Mouse (Mus musculus) liver, embryonic 11.5 days (tissue): ENCODE data around the gene Gm7694. TPM values are rescaled to one million over a fixed set of nuclear protein-coding genes. Genes with fewer than 3 reads are reported as not detected.

ENCODE experiments used
- ATAC-seq: fragments of 200-750 bp; cut with Nextera tagmentation; replicated peaks from 2 replicates; pipeline ENCODE4 v1.8.0; 2017; ENCODE audit warnings: moderate number of reproducible peaks, mild to moderate bottlenecking, moderate TSS enrichment, moderate library complexity; ENCODE audit not compliant: low FRiP score
- DNase-seq: peaks from one replicate; pipeline ENCODE4 v3.0.0-alpha.2; 2017; ENCODE audit warnings: low spot score
- H3K27ac ChIP-seq: fragments of 300-500 bp; sonication (generic); 2 replicates; pipeline ENCODE4 v1.5.1; 2014; ENCODE audit warnings: mild to moderate bottlenecking, low read depth, low read length, control low read depth
- H3K27me3 ChIP-seq: fragments of 300-500 bp; sonication (generic); replicated peaks from 2 replicates; pipeline ENCODE4 v1.6.1; 2014; ENCODE audit warnings: low read length, mixed read lengths; ENCODE audit not compliant: control insufficient read depth, insufficient read depth
- H3K36me3 ChIP-seq: fragments of 300-500 bp; sonication (generic); 2 replicates; pipeline ENCODE4 v1.6.1; 2014; ENCODE audit warnings: mild to moderate bottlenecking, low read length, moderate library complexity, mixed read lengths; ENCODE audit not compliant: control insufficient read depth, insufficient read depth
- H3K4me1 ChIP-seq: fragments of 300-500 bp; sonication (generic); replicated peaks from 2 replicates; pipeline ENCODE4 v1.6.1; 2014; ENCODE audit warnings: low read length, mixed read lengths; ENCODE audit not compliant: control insufficient read depth, insufficient read depth
- H3K4me2 ChIP-seq: fragments of 300-500 bp; sonication (generic); 2 replicates; pipeline ENCODE4 v1.6.1; 2014; ENCODE audit warnings: mild to moderate bottlenecking, control low read depth, moderate library complexity
- H3K4me3 ChIP-seq: fragments of 300-500 bp; sonication (generic); 2 replicates; pipeline ENCODE4 v1.5.1; 2014; ENCODE audit warnings: low read depth, low read length, control low read depth
- H3K9ac ChIP-seq: fragments of 300-500 bp; sonication (generic); 2 replicates; pipeline ENCODE4 v1.6.1; 2014; ENCODE audit warnings: low read depth, low read length, control low read depth
- H3K9me3 ChIP-seq: fragments of 300-500 bp; sonication (generic); 2 replicates; pipeline ENCODE4 v1.6.1; 2016; ENCODE audit warnings: low read length, inconsistent platforms, mixed read lengths; ENCODE audit not compliant: control insufficient read depth
- WGBS: fragments of 180-500 bp; shearing (Covaris S2); extraction: QIAGEN DNeasy Blood & Tissue Kit; methylation state at CpG from one replicate; pipeline ENCODE4 v1.1.7; 2014; 5-methylcytosine and 5-hydroxymethylcytosine counted together
- polyA plus RNA-seq: library from polyadenylated mRNA; unstranded; fragments of >200 nt; fragmentation: Nextera tagmentation; extraction: Ambion mirVana; gene quantifications from 2 replicates; pipeline ENCODE4 v1.2.1, GENCODE M21; 2014

The Gm7694 gene
- polyA plus RNA-seq, 1 experiment from 2014 or later: 2.7 TPM

- ATAC-seq: no peak
- Histone ChIP-seq H3K4me2 (no peak overlapping the region), H3K4me1 (no peaks in the 10 kb centered on the region), H3K27me3 (no peaks in the 10 kb centered on the region), H3K4me3 (no peak overlapping the region), H3K9ac (no peak overlapping the region), H3K9me3 (no peaks in the 10 kb centered on the region), H3K27ac (no peak overlapping the region), H3K36me3 (no peaks in the 10 kb centered on the region)
- no peak for DNase-seq
- WGBS: 86% methylated on average over 9 of the region's 9 CpGs
Observed at GRCm38 (mm10) chr1:170301686-170302085, 4.4 kb downstream of the Gm7694 start.

GRCm38 (mm10) chr1:170299496-170299895 is 6.6 kb downstream of the Gm7694 start:
- Histone ChIP-seq H3K4me1 (no peaks in the 10 kb centered on the region), H3K4me2 (no peak overlapping the region), H3K36me3 (no peaks in the 10 kb centered on the region), H3K4me3 (no peak overlapping the region), H3K27ac (no peak overlapping the region), H3K9ac (no peak overlapping the region), H3K27me3 (no peaks in the 10 kb centered on the region), H3K9me3 (no peaks in the 10 kb centered on the region)
- no peak for DNase-seq
- WGBS: 65% methylated on average over 4 of the region's 4 CpGs
- ATAC-seq: no peak

- DNase-seq: no peak
- WGBS: 69% methylated on average over 15 of the region's 15 CpGs
- no peak for ATAC-seq
Observed at GRCm38 (mm10) chr1:170294786-170295570, 11.2 kb downstream of the Gm7694 start.

GRCm38 (mm10) chr1:170293257-170293656 is 12.9 kb downstream of the Gm7694 start:
- Histone ChIP-seq H3K36me3 (no peaks in the 10 kb centered on the region), H3K4me3 (no peak overlapping the region), H3K27me3 (no peaks in the 10 kb centered on the region), H3K4me1 (no peaks in the 10 kb centered on the region), H3K9me3 (no peaks in the 10 kb centered on the region), H3K27ac (no peak overlapping the region), H3K9ac (no peak overlapping the region), H3K4me2 (no peak overlapping the region)
- no peak for DNase-seq
- WGBS: 69% methylated on average over 5 of the region's 5 CpGs
- ATAC-seq: no peak

More at GRCm38 (mm10) chr1:170294786-170295570, 11.2 kb downstream of the Gm7694 start:
- no peaks in the 10 kb centered on the region for H3K27me3 ChIP-seq
- no peak overlapping the region for H3K27ac ChIP-seq
- H3K4me3 ChIP-seq: no peak overlapping the region
- H3K9ac ChIP-seq: no peak overlapping the region
- no peak overlapping the region for H3K4me2 ChIP-seq
- no peaks in the 10 kb centered on the region for H3K4me1 ChIP-seq
- H3K36me3 ChIP-seq: no peaks in the 10 kb centered on the region
- H3K9me3 ChIP-seq: no peaks in the 10 kb centered on the region

- WGBS: 41% methylated on average over 9 of the region's 9 CpGs
- Histone ChIP-seq H3K27me3 (no peaks in the 10 kb centered on the region), H3K27ac (no peak overlapping the region), H3K4me1 (no peaks in the 10 kb centered on the region), H3K9ac (no peak overlapping the region), H3K4me3 (no peak overlapping the region), H3K36me3 (no peaks in the 10 kb centered on the region), H3K9me3 (no peaks in the 10 kb centered on the region), H3K4me2 (no peak overlapping the region)
- no peak for ATAC-seq
- DNase-seq: no peak
Observed at GRCm38 (mm10) chr1:170292239-170292951, 13.7 kb downstream of the Gm7694 start.

- H3K27ac ChIP-seq: no peak overlapping the region
- ATAC-seq (no peak), DNase-seq (no peak)
- no peak overlapping the region for H3K4me2 ChIP-seq
- no peak overlapping the region for H3K4me3 ChIP-seq
- WGBS: 50% methylated on average over 4 of the region's 4 CpGs
- no peaks in the 10 kb centered on the region for H3K4me1 ChIP-seq
- no peak overlapping the region for H3K9ac ChIP-seq
- no peaks in the 10 kb centered on the region for H3K9me3 ChIP-seq
- no peaks in the 10 kb centered on the region for H3K36me3 ChIP-seq
- no peaks in the 10 kb centered on the region for H3K27me3 ChIP-seq
Observed at GRCm38 (mm10) chr1:170282415-170283129, 23.6 kb downstream of the Gm7694 start.

- H3K4me1 ChIP-seq: no peaks in the 10 kb centered on the region
- no peaks in the 10 kb centered on the region for H3K9me3 ChIP-seq
- H3K27me3 ChIP-seq: no peaks in the 10 kb centered on the region
- no peak within 1 kb of the TSS for H3K4me2 ChIP-seq
- H3K4me3 ChIP-seq: no peak within 1 kb of the TSS
- WGBS: 55% methylated on average over 2 of the region's 3 CpGs
- ATAC-seq (no peak), DNase-seq (no peak)
- H3K36me3 ChIP-seq: no peaks in the 10 kb centered on the region
- H3K9ac ChIP-seq: no peak within 1 kb of the TSS
- H3K27ac ChIP-seq: no peak within 1 kb of the TSS
Observed at GRCm38 (mm10) chr1:170277016-170277415, 29.1 kb downstream of the Gm7694 start, which contains the start of gene Sh2d1b1. Gene Sh2d1b1 (plus strand): TSS chr1:170277320.

- no peak for DNase-seq
- Histone ChIP-seq H3K4me2 (no peak overlapping the region), H3K4me1 (no peaks in the 10 kb centered on the region), H3K36me3 (no peaks in the 10 kb centered on the region), H3K4me3 (no peak overlapping the region), H3K9me3 (no peaks in the 10 kb centered on the region), H3K9ac (no peak overlapping the region), H3K27ac (no peak overlapping the region), H3K27me3 (no peaks in the 10 kb centered on the region)
- no peak for ATAC-seq
Observed at GRCm38 (mm10) chr1:170273252-170273651, 32.9 kb downstream of the Gm7694 start.
